ENCODE assay signal across 8 mouse cellular contexts in genomic region chr4:148166986-148167385, GRCm38 (mm10). TPM values are rescaled to one million over a fixed set of nuclear protein-coding genes. Genes with fewer than 3 reads are reported as not detected.
DNase-seq lines count a peak whose midpoint lies in the region; ATAC-seq and TF ChIP-seq lines count a peak whose summit lies in the region.

No protein-coding gene starts in this region.

- TF ChIP-seq CTCF in CH12.LX (conservative IDR thresholded peaks at IDR 0.05 in 1 of 2, IDR thresholded peaks at IDR 0.05 in 1 of 2; ENCODE audit: low read depth in 2 of 2, low read length in 2 of 2): peak in 1 of 2 experiments; percentile 78; a peak in 3 of 4 replicates

- in situ Hi-C loops in CH12.LX (cut with MboI; ENCODE audit: low pct_ligation_motif_present, low pct_unique_long_range_greater_than_20kb, low sequenced_read_pairs): loop anchor here (25.0 kb wide), 1 partner anchor 445 kb away; the partner anchor contains the start of gene Masp2

- H3K27me3 ChIP-seq in CH12.LX (replicated peaks): peaks cover 76% of the 10 kb centered on the region
- peaks cover 89% of the 10 kb centered on the region for H3K27me3 ChIP-seq in heart, embryonic 15.5 days

- dilution Hi-C loops in CH12.LX (cut with MboI; ENCODE audit: extremely low pct_ligation_motif_present, extremely low pct_unique_long_range_greater_than_20kb, low sequenced_read_pairs): no loop called here

- peak; percentile 56 for TF ChIP-seq RAD21 in CH12.LX (IDR thresholded peaks at IDR 0.05; ENCODE audit: low read depth, low read length)

- WGBS in heart, embryonic 15.5 days: 26% methylated on average over 4 of the region's 4 CpGs

- H3K4me1 ChIP-seq in CH12.LX (ENCODE audit: control insufficient read depth in 1 of 2, insufficient read depth in 2 of 2): peaks cover 2 to 4% of the 10 kb centered on the region in 2 experiments; a peak in 2 of 4 replicates
- H3K4me1 ChIP-seq in heart, embryonic 15.5 days (replicated peaks): peaks cover 23% of the 10 kb centered on the region

- no peak overlapping the region for H3K4me3 ChIP-seq in CH12.LX (replicated peaks in 1 of 3; ENCODE audit: low read depth in 2 of 3, low read length in 2 of 3, poor library complexity in 1 of 3)
- 0 out of 2 replicates have a peak overlapping the region, but pooled peaks have one; percentile 6 for H3K4me3 ChIP-seq in heart, embryonic 15.5 days

- H3K9me3 ChIP-seq in CH12.LX (replicated peaks; ENCODE audit: low read length): no peaks in the 10 kb centered on the region
- H3K9me3 ChIP-seq in heart, embryonic 15.5 days (replicated peaks): no peaks in the 10 kb centered on the region

- no peaks in the 10 kb centered on the region for H3K79me2 ChIP-seq in CH12.LX (replicated peaks; ENCODE audit: control insufficient read depth, extremely low read depth, insufficient read depth, poor library complexity, severe bottlenecking)

- no peak overlapping the region for H3K27ac ChIP-seq in CH12.LX (ENCODE audit: insufficient read depth, low read depth)
- H3K27ac ChIP-seq in heart, embryonic 15.5 days: no peak overlapping the region

- TF ChIP-seq POLR2A in CH12.LX (IDR thresholded peaks at IDR 0.05; ENCODE audit: low read depth, low read length): no peak

- no peak overlapping the region for H3K4me2 ChIP-seq in CH12.LX (ENCODE audit: insufficient read depth, low read depth, poor library complexity, severe bottlenecking)
- H3K4me2 ChIP-seq in heart, embryonic 15.5 days: peak overlapping the region; percentile 33

- TF ChIP-seq EP300 in CH12.LX (IDR thresholded peaks at IDR 0.05; ENCODE audit: low read length): no peak

- DNase-seq in CH12.LX (ENCODE audit: extremely low read depth): peak; percentile 41
- DNase-seq in adrenal gland, adult 18-20 months (ENCODE audit: low spot score in 2 of 2): peak; percentile 62 to 79
- DNase-seq in embryo, embryonic 11.5 days (ENCODE audit: low read depth, low spot score): peak; percentile 43
- DNase-seq in kidney, postnatal 36 days: peak; percentile 73 to 90
- DNase-seq in lung, postnatal 10 days: peak; percentile 84
- peak; percentile 72 for DNase-seq in retina, postnatal 7 days (ENCODE audit: low read depth, low spot score)

- no peak for ATAC-seq in heart, embryonic 15.5 days (replicated peaks; ENCODE audit: insufficient number of reproducible peaks, insufficient read depth, low FRiP score, low read depth)
- ATAC-seq in erythroblast, adult 5-6 weeks (replicated peaks; ENCODE audit: low FRiP score, poor library complexity, severe bottlenecking): no peak

- H3K36me3 ChIP-seq in CH12.LX (replicated peaks in 1 of 2; ENCODE audit: control insufficient read depth in 1 of 2, insufficient read depth in 1 of 2, low read length in 1 of 2): no peaks in the 10 kb centered on the region
- H3K36me3 ChIP-seq in heart, embryonic 15.5 days: no peaks in the 10 kb centered on the region

- no peak overlapping the region for H3K9ac ChIP-seq in CH12.LX (ENCODE audit: insufficient read depth, low read depth)
- no peak overlapping the region for H3K9ac ChIP-seq in heart, embryonic 15.5 days

TF ChIP-seq in CH12.LX, 34 proteins besides CTCF, POLR2A, EP300 and RAD21:
- TF ChIP-seq HCFC1 (IDR thresholded peaks at IDR 0.05; ENCODE audit: low read depth, low read length) (no peak), SMC3 (IDR thresholded peaks at IDR 0.05; ENCODE audit: low read depth, low read length) (peak; percentile 61), MEF2A (IDR thresholded peaks at IDR 0.05; ENCODE audit: borderline replicate concordance, low read depth, low read length) (no peak), BHLHE40 (IDR thresholded peaks at IDR 0.05; ENCODE audit: low read depth, low read length) (no peak), UBTF (IDR thresholded peaks at IDR 0.05; ENCODE audit: low read depth, low read length) (no peak), MAX (IDR thresholded peaks at IDR 0.05; ENCODE audit: low read length) (no peak), SIN3A (IDR thresholded peaks at IDR 0.05; ENCODE audit: low read length) (no peak)

RNA-seq across cellular contexts. Expression of gene Fbxo2, which starts 6.6 kb away (rescaled TPM):
- total RNA-seq in CH12.LX (2012; rRNA removed) (4.2 and 5.9 TPM in 2 replicates), CH12.LX (2014; rRNA removed) (not detected in 2 replicates)
- polyA plus RNA-seq in CH12.LX (2012; ENCODE audit: insufficient read length, low read depth): 0.30 and 0.50 TPM in 2 replicates
- total RNA-seq in adrenal gland, adult 18-20 months (2021): 1 to 10 TPM; 6.7 to 9.9 TPM
- 0.59 and 1.5 TPM in 2 replicates for polyA plus RNA-seq in heart, embryonic 15.5 days (2015; fragmentation: Nextera tagmentation; extraction: Ambion mirVana)
- total RNA-seq in erythroblast, adult 5-6 weeks (2015; ENCODE audit: low replicate concordance): not detected in 2 replicates
- not detected in 2 replicates for total RNA-seq in erythroblast, adult 5-6 weeks (2017; ENCODE audit: low replicate concordance)

RNA-seq across cellular contexts. Expression of gene Fbxo44, which starts 6.7 kb away (rescaled TPM):
- 10.5 and 10.6 TPM in 2 replicates for total RNA-seq in CH12.LX (2012; rRNA removed)
- total RNA-seq in CH12.LX (2014; rRNA removed): 2.2 and 2.8 TPM in 2 replicates
- polyA plus RNA-seq in CH12.LX (2012; ENCODE audit: insufficient read length, low read depth): 2.1 and 2.3 TPM in 2 replicates
- total RNA-seq in adrenal gland, adult 18-20 months (2021): 10 to 100 TPM; 14.1 to 21.4 TPM
- 26.5 and 27.0 TPM in 2 replicates for polyA plus RNA-seq in heart, embryonic 15.5 days (2015; fragmentation: Nextera tagmentation; extraction: Ambion mirVana)
- total RNA-seq in erythroblast, adult 5-6 weeks (2015; ENCODE audit: low replicate concordance): not detected in 2 replicates
- total RNA-seq in erythroblast, adult 5-6 weeks (2017; ENCODE audit: low replicate concordance): 0.43 TPM in 1 of 2 replicates, not detected in the other

RNA-seq across cellular contexts. Expression of gene Fbxo6, which starts 15.0 kb away (rescaled TPM):
- total RNA-seq in CH12.LX (2012; rRNA removed) (20.5 and 25.7 TPM in 2 replicates), CH12.LX (2014; rRNA removed) (24.1 and 32.5 TPM in 2 replicates)
- polyA plus RNA-seq in CH12.LX (2012; ENCODE audit: insufficient read length, low read depth): 17.6 and 20.8 TPM in 2 replicates
- total RNA-seq in adrenal gland, adult 18-20 months (2021): 10 to 100 TPM; 38.1 to 46.5 TPM
- 18.8 and 19.7 TPM in 2 replicates for polyA plus RNA-seq in heart, embryonic 15.5 days (2015; fragmentation: Nextera tagmentation; extraction: Ambion mirVana)
- total RNA-seq in erythroblast, adult 5-6 weeks (2015; ENCODE audit: low replicate concordance): 2.7 and 3.3 TPM in 2 replicates
- total RNA-seq in erythroblast, adult 5-6 weeks (2017; ENCODE audit: low replicate concordance): 1.3 and 2.8 TPM in 2 replicates

RNA-seq across cellular contexts. Expression of gene Draxin, which starts 36.5 kb away (rescaled TPM):
- total RNA-seq in CH12.LX (2012; rRNA removed) (0.04 TPM in 1 of 2 replicates, not detected in the other), CH12.LX (2014; rRNA removed) (not detected in 2 replicates)
- not detected in 2 replicates for polyA plus RNA-seq in CH12.LX (2012; ENCODE audit: insufficient read length, low read depth)
- under 1 TPM in 1 of 2 experiments, not detected in 1; 0.07 TPM for total RNA-seq in adrenal gland, adult 18-20 months (2021)
- 0.15 TPM in 1 of 2 replicates, not detected in the other for polyA plus RNA-seq in heart, embryonic 15.5 days (2015; fragmentation: Nextera tagmentation; extraction: Ambion mirVana)
- total RNA-seq in erythroblast, adult 5-6 weeks (2015; ENCODE audit: low replicate concordance): 0.42 TPM in 1 of 2 replicates, not detected in the other
- total RNA-seq in erythroblast, adult 5-6 weeks (2017; ENCODE audit: low replicate concordance): 0.84 TPM in 1 of 2 replicates, not detected in the other

RNA-seq across cellular contexts. Expression of gene Mad2l2, which starts 36.8 kb away (rescaled TPM):
- total RNA-seq in CH12.LX (2012; rRNA removed) (39.4 and 43.3 TPM in 2 replicates), CH12.LX (2014; rRNA removed) (21.0 and 23.1 TPM in 2 replicates)
- 36.5 and 40.9 TPM in 2 replicates for polyA plus RNA-seq in CH12.LX (2012; ENCODE audit: insufficient read length, low read depth)
- 10 to 100 TPM; 20.2 to 21.6 TPM for total RNA-seq in adrenal gland, adult 18-20 months (2021)
- polyA plus RNA-seq in heart, embryonic 15.5 days (2015; fragmentation: Nextera tagmentation; extraction: Ambion mirVana): 30.9 and 35.4 TPM in 2 replicates
- 7.3 and 8.6 TPM in 2 replicates for total RNA-seq in erythroblast, adult 5-6 weeks (2015; ENCODE audit: low replicate concordance)
- 3.4 and 7.1 TPM in 2 replicates for total RNA-seq in erythroblast, adult 5-6 weeks (2017; ENCODE audit: low replicate concordance)

Comparison
In these comparisons a context has a peak if more than half of its experiments do, and no peak if none do; other contexts are left out.
1. RNA of gene Fbxo6, which starts 15.0 kb away (total RNA-seq): 38.1 to 46.5 TPM in adrenal gland, adult 18-20 months and 20.5 to 32.5 TPM in CH12.LX; 1.3 to 3.3 TPM in erythroblast, adult 5-6 weeks; every median in the first group is over 4 times any median in the second.
2. Peak in every context shown above with its lines, with median percentiles within 50 percentile points of each other: DNase-seq.